Mouse (Mus musculus) CD4-positive, CD25-positive, alpha-beta regulatory T cell, adult 9 weeks (primary cell): Measurements from ENCODE around the gene Mthfsd. TPM values are rescaled to one million over a fixed set of nuclear protein-coding genes. Genes with fewer than 3 reads are reported as not detected.

Source experiments
- polyA plus RNA-seq: library from polyadenylated mRNA; unstranded; fragments of 100-300 nt; shearing (Covaris generic); gene quantifications from one replicate; pipeline ENCODE4 v1.2.1, GENCODE M21; 2017

The Mthfsd gene
- 50.7 TPM for polyA plus RNA-seq

GRCm38 (mm10) chr8:121107668-121108656 is at the start of gene Mthfsd:
Mthfsd (minus strand) TSS chr8:121108392.

GRCm38 (mm10) chr8:121127756-121128375 is 19.7 kb upstream of the Mthfsd start, which contains the start of gene Foxl1:
Foxl1 (plus strand) TSS chr8:121127940.

GRCm38 (mm10) chr8:121115948-121116347 is 7.8 kb upstream of the Mthfsd start, which contains the start of gene Foxc2:
Foxc2 (plus strand) TSS chr8:121116171.

GRCm38 (mm10) chr8:121084210-121084951 is 23.8 kb downstream of the Mthfsd start, which contains the start of gene Foxf1:
Foxf1 (plus strand) TSS chr8:121084386.

Other genes starting within 250 kb of the Mthfsd start
- not detected for gene Foxf1, start 24.0 kb downstream of the Mthfsd start, polyA plus RNA-seq
- not detected for gene Foxc2, start 7.8 kb upstream of the Mthfsd start, polyA plus RNA-seq
- gene Foxl1, start 19.5 kb upstream of the Mthfsd start, polyA plus RNA-seq: not detected